Mouse (Mus musculus): ENCODE measurements around the gene Rnf144b. TPM values are rescaled to one million over a fixed set of nuclear protein-coding genes. Genes with fewer than 3 reads are reported as not detected.

The Rnf144b gene
- polyA plus RNA-seq, 1 experiment from 2014 or later, result 1.7 TPM

GRCm38 (mm10) chr13:47244771-47245170, 122.3 kb downstream of the Rnf144b start:
- Histone ChIP-seq H3K4me1 (replicated peaks) (peaks cover 27% of the 10 kb centered on the region), H3K9me3 (replicated peaks) (no peaks in the 10 kb centered on the region), H3K4me2 (peak overlapping the region; percentile 22; the same call in 1 of the 2 replicates), H3K4me3 (no peak overlapping the region), H3K9ac (no peak overlapping the region), H3K27ac (peak overlapping the region; percentile 73), H3K27me3 (no peaks in the 10 kb centered on the region), H3K36me3 (no peaks in the 10 kb centered on the region)
- ATAC-seq (replicated peaks; ENCODE audit: insufficient number of reproducible peaks, insufficient read depth, low FRiP score, low read depth), result peak; percentile 86
- 30% methylated on average over 11 of the region's 11 CpGs for WGBS

DNA sequence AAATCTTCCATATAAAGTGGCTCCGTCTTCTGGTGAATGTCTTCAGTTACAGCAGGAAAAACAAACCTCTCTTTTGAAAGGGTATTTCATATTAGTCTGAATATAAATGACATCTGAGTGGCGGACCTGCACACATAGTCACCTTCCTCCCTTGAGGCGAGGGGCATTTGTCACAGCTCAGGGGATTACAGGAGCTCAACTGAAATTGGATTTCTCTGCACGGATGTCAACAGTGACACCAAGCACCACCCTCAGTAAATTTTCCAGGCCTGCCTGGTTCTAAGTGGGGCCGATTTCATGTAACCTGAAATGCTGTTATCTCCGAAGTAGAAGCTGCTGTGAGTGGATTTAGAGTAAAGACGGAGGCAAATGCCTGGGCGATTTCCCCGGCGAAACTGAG, 124.0 kb downstream of the Rnf144b start:
- H3K4me1 ChIP-seq (replicated peaks), result peaks cover 30% of the 10 kb centered on the region
- no peaks in the 10 kb centered on the region for H3K9me3 ChIP-seq (replicated peaks)
- H3K4me2 ChIP-seq, result no peak overlapping the region
- ATAC-seq (replicated peaks; ENCODE audit: insufficient number of reproducible peaks, insufficient read depth, low FRiP score, low read depth), result no peak
- H3K27me3 ChIP-seq, result no peaks in the 10 kb centered on the region
- H3K4me3 ChIP-seq, result no peak overlapping the region
- WGBS, result 47% methylated on average over 10 of the region's 10 CpGs
- no peaks in the 10 kb centered on the region for H3K36me3 ChIP-seq
- H3K9ac ChIP-seq, result no peak overlapping the region
- H3K27ac ChIP-seq, result no peak overlapping the region

GRCm38 (mm10) chr13:47247156-47247800, 124.8 kb downstream of the Rnf144b start:
- no peak overlapping the region for H3K4me2 ChIP-seq
- H3K9ac ChIP-seq, result no peak overlapping the region
- H3K36me3 ChIP-seq, result no peaks in the 10 kb centered on the region
- no peak for ATAC-seq (replicated peaks; ENCODE audit: insufficient number of reproducible peaks, insufficient read depth, low FRiP score, low read depth)
- no peak overlapping the region for H3K27ac ChIP-seq
- H3K9me3 ChIP-seq (replicated peaks), result no peaks in the 10 kb centered on the region
- H3K4me1 ChIP-seq (replicated peaks), result peaks cover 30% of the 10 kb centered on the region
- no peaks in the 10 kb centered on the region for H3K27me3 ChIP-seq
- H3K4me3 ChIP-seq, result no peak overlapping the region
- WGBS, result 62% methylated on average over 13 of the region's 13 CpGs

DNA sequence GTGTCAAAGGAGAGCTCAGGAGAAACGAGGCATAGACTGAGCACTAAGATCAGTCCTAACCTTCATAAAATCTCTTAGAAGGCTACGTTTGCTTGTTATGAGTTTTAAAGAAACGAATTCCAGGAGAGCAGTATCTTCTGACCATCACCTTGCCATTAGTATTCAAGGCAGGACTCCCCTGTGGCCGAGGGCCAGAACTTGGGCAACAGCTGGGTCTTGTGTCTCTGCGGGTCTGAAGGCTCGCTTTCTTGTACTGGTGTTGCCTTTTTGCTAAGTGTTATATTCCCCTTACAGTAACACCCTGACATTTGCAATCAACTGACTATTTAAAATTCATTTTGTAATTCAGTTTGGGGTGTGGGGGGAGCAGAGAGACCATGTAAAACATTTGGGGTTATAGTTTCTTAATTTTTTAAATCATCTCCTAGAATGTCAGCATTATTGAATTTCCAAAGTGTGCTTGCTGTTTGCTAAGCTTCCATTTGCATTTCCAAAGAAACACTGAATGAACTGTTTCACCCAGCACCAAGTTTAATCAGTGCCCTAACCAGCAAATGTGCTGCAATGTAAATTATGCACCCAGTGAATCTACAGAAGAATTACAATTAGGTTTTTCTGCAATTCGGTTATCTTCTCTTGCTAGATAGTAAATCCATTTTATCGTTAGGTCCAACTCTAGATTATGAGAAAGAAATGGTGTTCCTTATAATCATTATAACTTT, 126.0 kb downstream of the Rnf144b start:
- no peaks in the 10 kb centered on the region for H3K9me3 ChIP-seq (replicated peaks)
- no peak for ATAC-seq (replicated peaks; ENCODE audit: insufficient number of reproducible peaks, insufficient read depth, low FRiP score, low read depth)
- H3K4me3 ChIP-seq, result no peak overlapping the region
- no peak overlapping the region for H3K4me2 ChIP-seq
- no peaks in the 10 kb centered on the region for H3K36me3 ChIP-seq
- H3K4me1 ChIP-seq (replicated peaks), result peaks cover 30% of the 10 kb centered on the region
- no peak overlapping the region for H3K27ac ChIP-seq
- WGBS, result 77% methylated on average over 8 of the region's 8 CpGs
- H3K9ac ChIP-seq, result no peak overlapping the region
- no peaks in the 10 kb centered on the region for H3K27me3 ChIP-seq

- Histone ChIP-seq H3K9me3 (replicated peaks) (no peaks in the 10 kb centered on the region), H3K4me3 (no peak overlapping the region), H3K4me2 (no peak overlapping the region), H3K27ac (no peak overlapping the region), H3K27me3 (no peaks in the 10 kb centered on the region), H3K9ac (no peak overlapping the region), H3K36me3 (no peaks in the 10 kb centered on the region), H3K4me1 (replicated peaks) (peaks cover 15% of the 10 kb centered on the region)
- no peak for ATAC-seq (replicated peaks; ENCODE audit: insufficient number of reproducible peaks, insufficient read depth, low FRiP score, low read depth)
- WGBS, result 91% methylated on average over 1 of the region's 1 CpGs
These were observed 128.2 kb downstream of the Rnf144b start for GRCm38 (mm10) chr13:47250615-47251014.

DNA sequence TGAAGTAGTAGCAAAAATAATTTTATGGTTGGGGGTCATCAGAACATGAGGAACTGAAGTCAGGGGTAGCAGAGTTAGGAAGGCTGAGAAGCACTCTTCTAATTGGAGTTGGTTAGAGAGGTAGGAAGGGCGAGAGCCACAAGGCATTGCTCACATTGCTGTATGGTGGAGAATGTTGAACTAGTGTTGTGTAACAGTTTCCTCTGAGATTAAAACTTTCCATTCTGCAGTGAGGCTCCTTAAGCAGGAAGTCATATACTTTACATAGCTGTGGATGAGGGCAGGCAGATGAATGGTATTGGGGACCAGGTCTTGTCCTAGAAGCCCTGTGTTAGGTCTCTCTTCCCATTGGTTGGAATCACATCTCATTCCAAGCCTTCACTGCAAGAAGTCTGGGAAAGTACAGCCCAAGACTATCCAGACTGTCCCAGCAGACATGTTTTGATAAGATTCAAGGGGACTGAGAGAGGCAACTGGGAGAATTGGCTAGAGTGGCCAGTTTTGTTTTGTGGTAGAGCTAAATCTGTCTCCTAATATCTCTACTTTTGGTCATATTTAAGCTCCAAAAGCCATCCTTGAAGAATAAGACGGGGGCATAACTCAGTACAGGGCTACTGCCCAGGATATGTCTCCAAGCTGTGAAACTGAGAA, 128.8 kb downstream of the Rnf144b start:
- Histone ChIP-seq H3K4me2 (no peak overlapping the region), H3K4me1 (replicated peaks) (peaks cover 9% of the 10 kb centered on the region), H3K4me3 (no peak overlapping the region), H3K9ac (no peak overlapping the region), H3K27me3 (no peaks in the 10 kb centered on the region), H3K36me3 (no peaks in the 10 kb centered on the region), H3K9me3 (replicated peaks) (no peaks in the 10 kb centered on the region), H3K27ac (no peak overlapping the region)
- WGBS, result 75% methylated on average over 2 of the region's 2 CpGs
- no peak for ATAC-seq (replicated peaks; ENCODE audit: insufficient number of reproducible peaks, insufficient read depth, low FRiP score, low read depth)

GRCm38 (mm10) chr13:47253711-47254110, 131.3 kb downstream of the Rnf144b start:
- Histone ChIP-seq H3K4me1 (replicated peaks) (peaks cover 10% of the 10 kb centered on the region; the same call in 1 of the 2 replicates), H3K9me3 (replicated peaks) (no peaks in the 10 kb centered on the region), H3K4me2 (no peak overlapping the region), H3K27me3 (no peaks in the 10 kb centered on the region), H3K4me3 (no peak overlapping the region), H3K9ac (no peak overlapping the region), H3K36me3 (no peaks in the 10 kb centered on the region), H3K27ac (no peak overlapping the region)
- WGBS, result 76% methylated on average over 5 of the region's 5 CpGs
- ATAC-seq (replicated peaks; ENCODE audit: insufficient number of reproducible peaks, insufficient read depth, low FRiP score, low read depth), result no peak

GRCm38 (mm10) chr13:47259297-47259696, 136.8 kb downstream of the Rnf144b start:
- ATAC-seq (replicated peaks; ENCODE audit: insufficient number of reproducible peaks, insufficient read depth, low FRiP score, low read depth), result no peak

DNA sequence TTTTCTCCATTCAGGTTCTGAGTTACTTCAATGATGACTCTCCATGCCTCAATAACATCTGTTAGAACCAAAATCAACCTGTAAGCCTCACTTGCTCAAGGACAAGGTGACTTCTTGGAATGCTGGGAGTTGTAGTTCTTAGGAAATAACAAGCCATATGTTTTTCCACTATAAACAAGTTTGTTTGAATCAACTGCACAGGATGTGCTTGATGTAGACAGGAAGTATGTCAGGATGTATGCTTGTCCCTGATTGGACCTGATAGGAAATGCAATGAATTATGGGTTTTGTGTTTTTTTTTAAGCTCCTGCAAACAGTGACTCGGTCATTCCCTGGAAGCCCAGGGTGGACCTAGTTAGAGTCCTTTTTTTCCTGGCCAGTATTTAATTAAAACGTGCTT, 139.5 kb downstream of the Rnf144b start:
- ATAC-seq (replicated peaks; ENCODE audit: insufficient number of reproducible peaks, insufficient read depth, low FRiP score, low read depth), result no peak
- H3K27me3 ChIP-seq, result no peaks in the 10 kb centered on the region
- H3K9ac ChIP-seq, result no peak overlapping the region
- no peaks in the 10 kb centered on the region for H3K36me3 ChIP-seq
- 0 out of 2 replicates have a peak, but pooled peaks cover 8% of the 10 kb centered on the region for H3K4me1 ChIP-seq (replicated peaks)
- H3K4me3 ChIP-seq, result no peak overlapping the region
- H3K9me3 ChIP-seq (replicated peaks), result no peaks in the 10 kb centered on the region
- H3K27ac ChIP-seq, result no peak overlapping the region
- WGBS, result 55% methylated on average over 2 of the region's 2 CpGs
- H3K4me2 ChIP-seq, result no peak overlapping the region

More at GRCm38 (mm10) chr13:47259297-47259696, 136.8 kb downstream of the Rnf144b start:
- Histone ChIP-seq H3K4me1 (replicated peaks) (0 out of 2 replicates have a peak, but pooled peaks cover 6% of the 10 kb centered on the region), H3K9me3 (replicated peaks) (no peaks in the 10 kb centered on the region), H3K27me3 (no peaks in the 10 kb centered on the region), H3K4me2 (no peak overlapping the region), H3K9ac (no peak overlapping the region), H3K4me3 (no peak overlapping the region), H3K36me3 (no peaks in the 10 kb centered on the region), H3K27ac (no peak overlapping the region)
- WGBS, result 45% methylated on average over 4 of the region's 4 CpGs

DNA sequence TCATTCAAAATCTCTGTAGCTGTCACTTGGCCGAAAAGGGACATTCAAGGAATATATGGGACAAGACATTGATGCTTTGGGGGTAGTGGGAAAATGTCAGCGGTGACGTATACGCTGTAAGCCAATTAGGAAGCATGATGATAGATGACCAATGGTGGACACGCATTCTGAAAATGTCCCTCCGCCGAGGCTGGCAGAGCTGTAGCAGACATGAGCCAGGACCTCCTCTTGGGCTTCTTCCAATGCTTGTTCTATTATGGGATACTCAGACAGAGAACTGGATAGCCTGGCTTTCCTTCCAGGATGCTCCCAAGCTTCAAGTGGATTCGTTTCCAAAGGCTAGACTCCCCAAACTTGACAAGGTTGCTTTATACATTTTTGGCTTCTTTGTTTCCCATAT, 141.9 kb downstream of the Rnf144b start:
- WGBS, result 59% methylated on average over 8 of the region's 8 CpGs
- 0 out of 2 replicates have a peak overlapping the region, but pooled peaks have one; percentile 15 for H3K27ac ChIP-seq
- peak; percentile 60 for ATAC-seq (replicated peaks; ENCODE audit: insufficient number of reproducible peaks, insufficient read depth, low FRiP score, low read depth)

GRCm38 (mm10) chr13:47266411-47266810, 144.0 kb downstream of the Rnf144b start:
- Histone ChIP-seq H3K9ac (no peak overlapping the region), H3K27me3 (0 out of 2 replicates have a peak, but pooled peaks cover under 1% of the 10 kb centered on the region), H3K36me3 (no peaks in the 10 kb centered on the region), H3K4me3 (no peak overlapping the region), H3K4me1 (replicated peaks) (0 out of 2 replicates have a peak, but pooled peaks cover 3% of the 10 kb centered on the region), H3K27ac (no peak overlapping the region), H3K4me2 (no peak overlapping the region), H3K9me3 (replicated peaks) (no peaks in the 10 kb centered on the region)
- WGBS, result 76% methylated on average over 7 of the region's 7 CpGs
- no peak for ATAC-seq (replicated peaks; ENCODE audit: insufficient number of reproducible peaks, insufficient read depth, low FRiP score, low read depth)

More for the DNA sequence above, 141.9 kb downstream of the Rnf144b start:
- Histone ChIP-seq H3K9ac (no peak overlapping the region), H3K4me2 (no peak overlapping the region), H3K36me3 (no peaks in the 10 kb centered on the region), H3K4me3 (no peak overlapping the region), H3K9me3 (replicated peaks) (no peaks in the 10 kb centered on the region), H3K27me3 (no peaks in the 10 kb centered on the region), H3K4me1 (replicated peaks) (0 out of 2 replicates have a peak, but pooled peaks cover 3% of the 10 kb centered on the region)

Measured in heart, embryonic 15.5 days (tissue).